Mouse (Mus musculus): ENCODE measurements around the gene Gm3512. TPM values are rescaled to one million over a fixed set of nuclear protein-coding genes. Genes with fewer than 3 reads are reported as not detected.
A peak's percentile ranks its signal among the peaks of the same experiment; 100 is the strongest.
"Not testable (repeated sequence)": the region's sequence is repeated elsewhere in the genome, so short reads cannot be mapped to it uniquely, and the experiment has no call there.

Gm3512 gene
- total RNA-seq (2021): 0.78 and 0.86 TPM in 2 replicates
- long read RNA-seq, experiment 1: 0 reads
- long read RNA-seq, experiment 2: 0 reads

- peak; percentile 1 for DNase-seq
Measured at GRCm38 (mm10) chr14:7174483-7174971, at the start of gene Gm3512. Gm3512 (minus strand) TSS chr14:7174533.

DNA sequence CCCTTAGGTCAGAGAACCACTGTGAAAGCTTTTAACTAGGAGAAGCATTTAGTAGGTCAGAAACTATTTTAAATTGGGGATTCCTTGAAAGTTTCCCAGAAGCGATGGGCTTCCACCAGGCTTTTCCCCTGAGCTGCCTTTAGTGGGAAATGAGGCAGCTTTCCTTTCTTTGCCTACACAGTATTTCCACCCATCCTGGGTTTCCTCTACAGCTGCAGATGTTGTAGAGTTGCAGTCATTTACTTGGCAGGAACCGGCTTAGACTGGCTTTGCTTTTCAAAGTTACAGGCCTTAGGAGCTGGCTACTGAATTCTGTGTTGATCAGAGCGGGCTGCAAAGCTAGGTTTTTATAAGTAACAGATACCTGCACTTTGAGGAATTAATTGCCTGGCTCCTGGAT is 25.7 kb upstream of the Gm3512 start:
- DNase-seq: peak; percentile 3

DNA sequence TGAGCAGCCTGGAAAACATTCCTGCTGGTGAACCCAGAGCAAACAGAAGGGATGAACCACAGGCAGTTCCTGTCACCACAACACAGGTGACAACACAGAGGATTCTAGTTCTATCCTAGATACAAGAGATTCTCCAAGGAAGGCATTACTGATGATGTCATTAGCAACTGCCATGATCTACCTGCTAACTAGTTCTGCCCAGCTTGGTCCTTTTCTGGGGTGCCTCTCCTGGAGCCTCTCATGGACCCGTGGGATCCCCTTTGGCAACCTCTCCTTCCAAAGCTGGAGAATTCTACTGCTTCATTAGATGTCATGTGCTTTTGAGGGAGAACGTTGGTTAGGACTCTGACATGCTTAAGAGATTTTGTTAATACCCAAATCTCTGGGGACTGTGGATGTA is 20.1 kb upstream of the Gm3512 start, which contains the start of gene Gm16434:
Gene Gm16434 (minus strand): TSS at position 101 of the 400 bp plus-strand sequence.
- DNase-seq: not testable (repeated sequence)

DNA sequence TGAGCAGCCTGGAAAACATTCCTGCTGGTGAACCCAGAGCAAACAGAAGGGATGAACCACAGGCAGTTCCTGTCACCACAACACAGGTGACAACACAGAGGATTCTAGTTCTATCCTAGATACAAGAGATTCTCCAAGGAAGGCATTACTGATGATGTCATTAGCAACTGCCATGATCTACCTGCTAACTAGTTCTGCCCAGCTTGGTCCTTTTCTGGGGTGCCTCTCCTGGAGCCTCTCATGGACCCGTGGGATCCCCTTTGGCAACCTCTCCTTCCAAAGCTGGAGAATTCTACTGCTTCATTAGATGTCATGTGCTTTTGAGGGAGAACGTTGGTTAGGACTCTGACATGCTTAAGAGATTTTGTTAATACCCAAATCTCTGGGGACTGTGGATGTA is 49.0 kb downstream of the Gm3512 start, which contains the start of gene Gm6676:
Gene Gm6676 (minus strand): TSS at position 101 of the 400 bp plus-strand sequence.
- not testable (repeated sequence) for DNase-seq

DNA sequence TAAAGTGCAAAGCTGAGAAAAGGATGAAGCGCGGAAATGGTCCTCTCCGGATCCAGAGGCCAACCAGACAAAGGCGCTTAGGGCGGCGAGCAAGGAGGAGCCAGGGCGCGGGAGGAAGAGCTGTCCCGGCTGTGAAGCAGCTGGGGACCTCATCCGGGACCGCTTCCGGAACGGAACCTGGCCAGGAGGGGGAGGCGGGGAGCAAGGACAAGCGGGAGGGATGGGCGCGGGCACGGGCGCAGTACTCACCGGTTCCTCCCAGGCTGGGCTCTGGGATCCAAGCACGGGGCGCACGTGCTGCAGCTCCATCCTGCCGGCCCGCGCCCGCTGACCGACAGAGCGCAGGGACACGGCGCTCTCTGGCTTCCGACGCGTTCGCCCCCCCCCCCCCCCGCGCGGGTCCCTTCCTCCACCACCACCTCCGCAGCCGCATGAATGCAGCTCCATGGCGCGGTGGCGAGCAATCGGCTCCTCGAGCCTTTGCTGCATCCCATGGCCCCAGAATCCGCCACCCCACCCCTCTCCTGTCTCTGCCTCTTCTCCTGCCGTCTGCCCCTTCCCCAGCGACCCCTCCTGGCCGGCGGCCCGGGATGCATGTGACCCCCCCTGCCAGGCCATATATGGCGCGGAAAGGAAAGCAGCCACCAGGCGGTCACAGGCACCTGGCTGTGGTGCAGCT is 69.1 kb downstream of the Gm3512 start:
- DNase-seq: peak; percentile 2

Other genes with a start within 250 kb of the Gm3512 start
- gene Gm6356, start 200.7 kb downstream of the Gm3512 start, total RNA-seq (2021): not detected in 2 replicates
- 0.37 TPM in 1 of 2 replicates, not detected in the other for gene Gm10406, start 147.1 kb downstream of the Gm3512 start, total RNA-seq (2021)
- not detected in 2 replicates for gene Gm3685, start 129.6 kb downstream of the Gm3512 start, total RNA-seq (2021)
- gene Gm3696, start 73.9 kb downstream of the Gm3512 start, total RNA-seq (2021): 0.75 TPM in 1 of 2 replicates, not detected in the other
- not detected in 2 replicates for gene Gm6676, start 49.1 kb downstream of the Gm3512 start, total RNA-seq (2021)
- not detected in 2 replicates for gene Gm16434, start 20.0 kb upstream of the Gm3512 start, total RNA-seq (2021)
- not detected in 2 replicates for gene Gm3727, start 90.2 kb upstream of the Gm3512 start, total RNA-seq (2021)
- 0.38 and 0.44 TPM in 2 replicates for gene Gm3739, start 140.5 kb upstream of the Gm3512 start, total RNA-seq (2021)
- gene Gm5797, start 157.9 kb upstream of the Gm3512 start, total RNA-seq (2021): not detected in 2 replicates
- gene Gm8374, start 190.6 kb upstream of the Gm3512 start, total RNA-seq (2021): not detected in 2 replicates